Mouse (Mus musculus): Measurements from ENCODE around the gene Megf11.

GRCm38 (mm10) chr9:64552046-64552445, 166.6 kb downstream of the Megf11 start:
- no peak for TF ChIP-seq POLR2A (IDR thresholded peaks at IDR 0.05; ENCODE audit: extremely low read depth, insufficient read depth, low read length)
- no peak for TF ChIP-seq CTCF (IDR thresholded peaks at IDR 0.05; ENCODE audit: extremely low read depth, insufficient read depth, low read length)
